ENCODE assay signal across 27 mouse cellular contexts in genomic region chr9:49792646-49793045, GRCm38 (mm10). TPM values are rescaled to one million over a fixed set of nuclear protein-coding genes. Genes with fewer than 3 reads are reported as not detected.
DNase-seq lines count a peak whose midpoint lies in the region; ATAC-seq and TF ChIP-seq lines count a peak whose summit lies in the region.
"Had no signal": no experiment of that assay in that cellular context is flagged by ENCODE, and none has a peak within 500 bp of the region (broad histone marks: within the 10 kb centered on the region; RNA-seq: fewer than 3 reads in every experiment).

No protein-coding gene starts in this region.

- ATAC-seq in Patski, result peak; percentile 79
- ATAC-seq: intestine, postnatal 0 days; midbrain, embryonic 16.5 days had no signal

- no peaks in the 10 kb centered on the region for H3K27me3 ChIP-seq in Patski
- H3K27me3 ChIP-seq: forebrain, embryonic 12.5 days; hindbrain, embryonic 12.5 days; neural tube, embryonic 13.5 days had no signal

- peak; percentile 14 for DNase-seq in embryo, embryonic 10 days (ENCODE audit: low spot score)
- no peak for DNase-seq in embryo, embryonic 11 days
- DNase-seq in layer of hippocampus, adult 2 months (ENCODE audit: low spot score in 2 of 2), result no peak
- DNase-seq in layer of hippocampus, adult 8-10 months (ENCODE audit: low spot score in 2 of 2), result no peak
- no peak for DNase-seq in Patski (ENCODE audit: low read depth, low spot score)
- DNase-seq in right cerebral cortex, postnatal 4 days, result no peak
- DNase-seq: adrenal gland, postnatal 25 days; B cell, adult 2 months; cerebellum, adult 11 months; cerebellum, postnatal 14 days; gastrocnemius, postnatal 36 days; heart, adult 18-20 months; heart, postnatal 36 days; kidney, adult 9 months; kidney, postnatal 10 days; lung, postnatal 36 days; thymus, postnatal 36 days had no signal

- POLR2A ChIA-PET in Patski (lab: Charles Lee), result no interaction called here

- no peak for TF ChIP-seq POLR2A in olfactory bulb, adult 2 months (IDR thresholded peaks at IDR 0.05; ENCODE audit: insufficient read depth, low read depth, low read length)

- WGBS in olfactory bulb, adult 2 months, result 55% methylated on average over 4 of the region's 4 CpGs

- no peak overlapping the region for H3K4me3 ChIP-seq in layer of hippocampus, adult 2 months
- no peak overlapping the region for H3K4me3 ChIP-seq in olfactory bulb, adult 2 months (ENCODE audit: insufficient read depth, low read depth, low read length)
- H3K4me3 ChIP-seq: embryonic facial prominence, embryonic 13.5 days; erythroblast, embryonic 14.5 days; forebrain, embryonic 12.5 days; hindbrain, embryonic 12.5 days; limb, embryonic 12.5 days; neural tube, embryonic 13.5 days; stomach, embryonic 15.5 days had no signal

- peaks cover 6% of the 10 kb centered on the region; the same call in 1 of the 2 replicates for H3K4me1 ChIP-seq in olfactory bulb, adult 2 months (ENCODE audit: control insufficient read depth, insufficient read depth, low read length)

- no peak for TF ChIP-seq CTCF in layer of hippocampus, adult 2 months (conservative IDR thresholded peaks at IDR 0.05)
- TF ChIP-seq CTCF in Patski (IDR thresholded peaks at IDR 0.05), result no peak
- TF ChIP-seq CTCF in olfactory bulb, adult 2 months (IDR thresholded peaks at IDR 0.05; ENCODE audit: insufficient read depth, low read depth, low read length), result no peak

- CTCF ChIA-PET in Patski (lab: Charles Lee), result interaction anchor here (1.2 to 1.4 kb wide), 3 partner anchors 11 to 187 kb away, joined by 3 read pairs; no protein-coding TSS in a partner anchor

- in situ Hi-C loops in Patski (cut with MboI; ENCODE audit: low pct_unique_long_range_greater_than_20kb), result loop anchor here (10.0 kb wide), 1 partner anchor 352 kb away; no protein-coding TSS in a partner anchor

- peak overlapping the region; percentile 41; the same call in 1 of the 2 replicates for H3K27ac ChIP-seq in layer of hippocampus, adult 2 months
- H3K27ac ChIP-seq in olfactory bulb, adult 2 months (ENCODE audit: insufficient read depth, low read depth, low read length), result 0 out of 2 replicates have a peak overlapping the region, but pooled peaks have one; percentile 5
- H3K27ac ChIP-seq: embryonic facial prominence, embryonic 13.5 days; forebrain, embryonic 12.5 days; hindbrain, embryonic 12.5 days; limb, embryonic 12.5 days; neural tube, embryonic 13.5 days; stomach, embryonic 15.5 days had no signal

RNA-seq across cellular contexts. Expression of gene Ncam1, which starts 6.1 kb away (rescaled TPM):
- 100 to 1,000 TPM; 303 to 307 TPM for total RNA-seq in layer of hippocampus, adult 2 months (2021)
- total RNA-seq in layer of hippocampus, adult 8-10 months (2022), result 100 to 1,000 TPM; 308 to 320 (median 317) TPM
- 71.0 TPM for polyA plus RNA-seq in Patski (2021)
- 204 TPM in 1 of 2 replicates, not detected in the other for polyA plus RNA-seq in olfactory bulb, adult 2 months (2012; ENCODE audit: insufficient read depth, insufficient read length, low replicate concordance, missing spikeins)
